Mouse (Mus musculus) heart, embryonic 10.5 days (tissue): ENCODE results near the gene Ccdc88c. TPM values are rescaled to one million over a fixed set of nuclear protein-coding genes. Genes with fewer than 3 reads are reported as not detected.

ENCODE experiments used
- DNase-seq: peaks from one replicate; pipeline ENCODE4 v3.0.0-alpha.2; 2017; ENCODE audit warnings: low spot score
- H3K27ac ChIP-seq: fragments of 300-500 bp; sonication (generic); 2 replicates; pipeline ENCODE4 v1.5.1; 2016; ENCODE audit warnings: mild to moderate bottlenecking
- H3K27me3 ChIP-seq: fragments of 300-500 bp; sonication (generic); 2 replicates; pipeline ENCODE4 v1.6.1; 2016; ENCODE audit warnings: mild to moderate bottlenecking; ENCODE audit not compliant: poor library complexity, insufficient read depth, severe bottlenecking
- H3K36me3 ChIP-seq: fragments of 300-500 bp; sonication (generic); 2 replicates; pipeline ENCODE4 v1.6.1; 2016; ENCODE audit warnings: mild to moderate bottlenecking, moderate library complexity
- H3K4me1 ChIP-seq: fragments of 300-500 bp; sonication (generic); 2 replicates; pipeline ENCODE4 v1.6.1; 2016; ENCODE audit warnings: mild to moderate bottlenecking
- H3K4me3 ChIP-seq: fragments of 300-500 bp; sonication (generic); 2 replicates; pipeline ENCODE4 v1.5.1; 2016; ENCODE audit warnings: mild to moderate bottlenecking, moderate library complexity
- H3K9me3 ChIP-seq: fragments of 300-500 bp; sonication (generic); 2 replicates; pipeline ENCODE4 v1.6.1; 2016; ENCODE audit warnings: mild to moderate bottlenecking, moderate library complexity
- WGBS: fragments of 180-500 bp; shearing (Covaris S2); methylation state at CpG from one replicate; pipeline ENCODE4 v1.1.7; 2016; 5-methylcytosine and 5-hydroxymethylcytosine counted together
- polyA plus RNA-seq: library from polyadenylated mRNA; unstranded; fragments of >200 nt; fragmentation: Nextera tagmentation; extraction: Ambion mirVana; gene quantifications from 2 replicates; pipeline ENCODE4 v1.2.1, GENCODE M21; 2016

The Ccdc88c gene
- polyA plus RNA-seq, 1 experiment from 2014 or later, result 4.4 TPM

DNA sequence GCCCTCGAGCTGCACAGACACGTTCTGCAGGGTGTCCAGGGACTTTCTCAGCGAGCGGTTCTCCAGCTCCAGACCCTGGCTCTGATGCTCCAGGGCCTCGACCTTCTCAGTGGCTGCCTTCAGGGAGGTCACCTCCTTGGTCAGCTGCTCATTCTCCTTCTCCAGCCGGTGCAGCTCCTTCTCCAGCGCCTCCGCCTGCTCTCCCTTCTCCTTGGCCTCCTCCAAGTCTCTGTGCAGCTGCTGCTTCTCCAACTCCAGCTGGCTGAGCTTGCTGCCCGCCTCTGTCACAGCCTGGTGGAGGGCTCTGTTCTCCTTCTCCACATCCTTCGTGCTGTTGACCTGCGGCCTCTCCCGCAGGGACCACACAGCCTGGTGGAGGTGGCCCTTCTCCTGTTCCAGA is 83.4 kb downstream of the Ccdc88c start:
- Histone ChIP-seq H3K4me1 (no peaks in the 10 kb centered on the region), H3K4me3 (no peak overlapping the region), H3K27ac (no peak overlapping the region), H3K27me3 (peaks cover 98% of the 10 kb centered on the region), H3K36me3 (peaks cover 18% of the 10 kb centered on the region), H3K9me3 (no peaks in the 10 kb centered on the region)
- 85% methylated on average over 12 of the region's 12 CpGs for WGBS
- no peak for DNase-seq

DNA sequence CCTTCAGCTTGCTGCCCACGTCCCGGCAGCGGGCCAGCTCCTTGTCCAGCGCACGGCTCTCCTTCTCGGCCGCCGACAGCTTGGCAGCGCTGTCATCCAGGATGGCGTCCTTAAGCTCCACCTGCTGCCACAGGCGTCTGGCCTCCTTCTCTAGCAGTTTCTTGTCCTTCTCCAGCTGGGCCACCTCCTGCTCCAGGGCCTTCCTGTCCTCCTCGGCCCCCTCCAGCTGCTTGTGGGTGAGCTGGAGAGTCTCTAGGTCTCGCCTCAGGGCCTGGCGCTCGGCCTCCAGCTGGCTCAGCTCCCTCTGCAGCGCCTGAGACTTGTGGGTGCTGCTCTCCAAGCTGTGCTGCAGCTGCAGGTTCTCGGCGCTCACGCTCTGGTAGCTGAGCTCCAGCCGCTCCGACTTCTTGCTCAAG is 83.9 kb downstream of the Ccdc88c start:
- H3K4me3 ChIP-seq, result no peak overlapping the region
- DNase-seq, result no peak
- H3K4me1 ChIP-seq, result 0 out of 2 replicates have a peak, but pooled peaks cover 1% of the 10 kb centered on the region
- no peaks in the 10 kb centered on the region for H3K9me3 ChIP-seq
- WGBS, result 94% methylated on average over 21 of the region's 21 CpGs
- peaks cover 98% of the 10 kb centered on the region for H3K27me3 ChIP-seq
- no peak overlapping the region for H3K27ac ChIP-seq
- H3K36me3 ChIP-seq, result peaks cover 18% of the 10 kb centered on the region

DNA sequence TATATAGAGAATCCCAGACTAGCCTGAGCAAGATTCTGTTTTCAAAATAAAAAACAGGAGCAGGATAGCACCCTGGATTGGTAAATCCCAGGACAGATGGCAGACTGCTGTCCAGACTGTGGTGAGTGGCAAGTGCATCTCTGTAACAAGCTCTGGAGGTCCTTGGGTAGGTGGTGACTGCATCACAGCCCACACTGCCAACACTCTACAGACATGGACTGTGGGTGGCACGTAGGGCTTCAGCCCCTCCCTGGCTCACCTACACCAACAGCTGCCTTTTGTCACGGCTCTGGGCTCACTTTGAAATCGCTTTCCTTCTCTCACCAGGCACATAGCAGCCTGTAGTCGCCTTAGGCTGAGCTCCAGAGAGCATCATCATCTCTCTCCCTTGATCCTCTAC is 85.7 kb downstream of the Ccdc88c start:
- Histone ChIP-seq H3K9me3 (no peaks in the 10 kb centered on the region), H3K27me3 (peaks cover 96% of the 10 kb centered on the region), H3K27ac (no peak overlapping the region), H3K36me3 (peaks cover 18% of the 10 kb centered on the region), H3K4me1 (0 out of 2 replicates have a peak, but pooled peaks cover 3% of the 10 kb centered on the region), H3K4me3 (no peak overlapping the region)
- 77% methylated on average over 4 of the region's 4 CpGs for WGBS
- no peak for DNase-seq

GRCm38 (mm10) chr12:100941361-100941760 is 87.5 kb downstream of the Ccdc88c start:
- WGBS, result 85% methylated on average over 3 of the region's 3 CpGs
- Histone ChIP-seq H3K4me3 (no peak overlapping the region), H3K4me1 (0 out of 2 replicates have a peak, but pooled peaks cover 3% of the 10 kb centered on the region), H3K27me3 (peaks cover 96% of the 10 kb centered on the region), H3K36me3 (0 out of 2 replicates have a peak, but pooled peaks cover 7% of the 10 kb centered on the region), H3K9me3 (no peaks in the 10 kb centered on the region), H3K27ac (no peak overlapping the region)
- DNase-seq, result no peak

GRCm38 (mm10) chr12:100937441-100938360 is 91.2 kb downstream of the Ccdc88c start:
- H3K27ac ChIP-seq, result no peak overlapping the region
- no peak for DNase-seq
- H3K4me1 ChIP-seq, result 0 out of 2 replicates have a peak, but pooled peaks cover 3% of the 10 kb centered on the region
- 82% methylated on average over 21 of the region's 21 CpGs for WGBS
- H3K9me3 ChIP-seq, result no peaks in the 10 kb centered on the region
- H3K36me3 ChIP-seq, result no peaks in the 10 kb centered on the region
- H3K27me3 ChIP-seq, result peaks cover 71% of the 10 kb centered on the region
- no peak overlapping the region for H3K4me3 ChIP-seq

DNA sequence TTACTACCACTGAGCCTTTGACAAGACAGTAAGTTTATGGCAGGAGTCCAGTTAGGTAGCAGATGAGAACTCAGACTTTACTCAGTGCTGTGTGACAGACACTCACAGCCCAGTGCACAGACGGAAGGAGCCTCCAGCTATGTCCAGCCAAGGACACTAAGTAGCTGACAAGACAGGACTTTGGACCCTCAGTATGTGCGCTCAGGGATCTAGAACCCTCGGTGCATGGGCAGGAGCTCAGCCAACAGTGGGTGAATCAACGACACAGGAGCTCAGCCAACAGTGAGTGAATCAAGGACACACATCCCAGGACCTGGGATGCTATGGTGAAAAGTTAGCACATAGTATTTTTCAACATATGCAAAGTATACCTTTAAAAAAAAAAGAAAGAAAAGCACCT is 92.1 kb downstream of the Ccdc88c start:
- H3K36me3 ChIP-seq, result no peaks in the 10 kb centered on the region
- WGBS, result 89% methylated on average over 4 of the region's 4 CpGs
- no peak overlapping the region for H3K4me3 ChIP-seq
- no peak for DNase-seq
- 0 out of 2 replicates have a peak, but pooled peaks cover 3% of the 10 kb centered on the region for H3K4me1 ChIP-seq
- no peaks in the 10 kb centered on the region for H3K9me3 ChIP-seq
- peaks cover 63% of the 10 kb centered on the region for H3K27me3 ChIP-seq
- no peak overlapping the region for H3K27ac ChIP-seq

DNA sequence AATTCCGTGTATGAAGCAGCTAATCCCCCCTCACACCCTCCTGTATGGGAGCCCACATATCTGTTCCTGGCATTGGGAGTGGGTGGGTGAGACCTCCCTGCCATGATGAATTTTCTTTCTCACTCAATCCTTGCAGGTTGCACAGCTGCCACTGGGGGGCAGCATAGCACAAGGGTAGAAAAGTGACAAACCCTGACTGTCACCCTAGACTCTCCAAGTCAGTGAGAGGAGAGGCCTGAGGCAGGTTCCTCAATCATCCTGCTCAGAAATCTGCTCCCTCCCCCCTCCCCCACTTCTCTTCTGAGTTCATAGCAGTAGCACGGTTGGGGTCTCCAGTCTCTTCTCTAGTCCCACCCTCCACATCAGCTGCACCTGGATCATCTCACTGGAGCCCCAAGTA is 92.7 kb downstream of the Ccdc88c start:
- Histone ChIP-seq H3K27me3 (peaks cover 57% of the 10 kb centered on the region), H3K9me3 (no peaks in the 10 kb centered on the region), H3K36me3 (no peaks in the 10 kb centered on the region), H3K27ac (no peak overlapping the region), H3K4me3 (no peak overlapping the region), H3K4me1 (0 out of 2 replicates have a peak, but pooled peaks cover 3% of the 10 kb centered on the region)
- peak; percentile 88 for DNase-seq
- 18% methylated on average over 2 of the region's 2 CpGs for WGBS

- no peaks in the 10 kb centered on the region for H3K9me3 ChIP-seq
- H3K36me3 ChIP-seq, result peaks cover 3% of the 10 kb centered on the region; the same call in 1 of the 2 replicates
- WGBS, result 68% methylated on average over 5 of the region's 5 CpGs
Observed at GRCm38 (mm10) chr12:100934796-100935195, 94.1 kb downstream of the Ccdc88c start.

GRCm38 (mm10) chr12:100931653-100932052 is 97.2 kb downstream of the Ccdc88c start:
- peaks cover 15% of the 10 kb centered on the region for H3K27me3 ChIP-seq
- no peak for DNase-seq
- no peak overlapping the region for H3K27ac ChIP-seq
- peaks cover 14% of the 10 kb centered on the region; the same call in 1 of the 2 replicates for H3K36me3 ChIP-seq
- no peak overlapping the region for H3K4me3 ChIP-seq
- H3K9me3 ChIP-seq, result no peaks in the 10 kb centered on the region
- H3K4me1 ChIP-seq, result no peaks in the 10 kb centered on the region
- WGBS, result 92% methylated on average over 14 of the region's 14 CpGs

More at GRCm38 (mm10) chr12:100934796-100935195, 94.1 kb downstream of the Ccdc88c start:
- 0 out of 2 replicates have a peak, but pooled peaks cover under 1% of the 10 kb centered on the region for H3K4me1 ChIP-seq
- no peak for DNase-seq
- no peak overlapping the region for H3K4me3 ChIP-seq
- no peak overlapping the region for H3K27ac ChIP-seq
- peaks cover 44% of the 10 kb centered on the region for H3K27me3 ChIP-seq

GRCm38 (mm10) chr12:100928286-100928685 is 100.6 kb downstream of the Ccdc88c start:
- no peaks in the 10 kb centered on the region; the same call in 1 of the 2 replicates for H3K27me3 ChIP-seq

GRCm38 (mm10) chr12:100925644-100926619 is 102.9 kb downstream of the Ccdc88c start:
- 68% methylated on average over 14 of the region's 14 CpGs for WGBS
- Histone ChIP-seq H3K4me1 (0 out of 2 replicates have a peak, but pooled peaks cover 3% of the 10 kb centered on the region), H3K9me3 (no peaks in the 10 kb centered on the region), H3K4me3 (no peak overlapping the region), H3K36me3 (peaks cover 14% of the 10 kb centered on the region; the same call in 1 of the 2 replicates), H3K27me3 (peaks cover 5% of the 10 kb centered on the region), H3K27ac (no peak overlapping the region)
- DNase-seq, result no peak

More at GRCm38 (mm10) chr12:100928286-100928685, 100.6 kb downstream of the Ccdc88c start:
- 89% methylated on average over 9 of the region's 9 CpGs for WGBS
- Histone ChIP-seq H3K4me1 (0 out of 2 replicates have a peak, but pooled peaks cover 3% of the 10 kb centered on the region), H3K27ac (no peak overlapping the region), H3K36me3 (peaks cover 14% of the 10 kb centered on the region; the same call in 1 of the 2 replicates), H3K4me3 (no peak overlapping the region), H3K9me3 (no peaks in the 10 kb centered on the region)
- DNase-seq, result no peak

DNA sequence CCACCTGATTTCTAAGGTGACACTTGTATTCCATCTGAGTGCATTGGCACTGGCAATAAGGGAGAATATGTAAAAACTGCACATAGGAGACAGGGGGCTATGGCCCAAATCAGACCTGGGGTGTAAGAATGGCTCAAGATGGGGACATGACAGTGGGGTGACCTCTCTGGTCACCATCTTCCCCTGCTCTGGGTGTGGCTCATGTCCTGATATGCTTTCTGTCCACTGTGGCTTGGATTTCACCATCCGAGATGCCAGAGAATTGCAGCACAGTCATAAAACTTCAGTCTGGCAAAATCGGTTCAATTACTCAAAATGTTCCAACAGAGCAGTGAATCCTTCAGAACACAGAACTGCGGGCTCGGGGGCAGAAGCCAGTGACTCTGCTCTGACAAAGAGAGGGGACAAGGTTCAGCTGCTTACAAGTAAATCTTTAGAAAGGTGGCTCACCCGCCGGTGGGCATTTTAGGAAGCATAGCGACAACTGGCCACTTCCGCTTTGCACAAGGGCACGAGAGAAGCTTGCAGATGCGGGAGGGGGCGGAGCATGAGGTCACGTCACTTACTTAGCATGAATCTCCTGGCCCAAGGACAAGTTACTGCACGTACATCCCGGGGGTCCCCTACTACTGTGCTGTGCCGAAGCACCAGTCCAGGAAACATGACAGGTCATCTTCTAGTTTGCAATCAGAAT is 104.1 kb downstream of the Ccdc88c start:
- H3K36me3 ChIP-seq, result peaks cover 12% of the 10 kb centered on the region; the same call in 1 of the 2 replicates
- 0 out of 2 replicates have a peak, but pooled peaks cover 3% of the 10 kb centered on the region for H3K4me1 ChIP-seq
- DNase-seq, result no peak
- H3K9me3 ChIP-seq, result no peaks in the 10 kb centered on the region
- H3K27me3 ChIP-seq, result peaks cover 5% of the 10 kb centered on the region
- H3K4me3 ChIP-seq, result no peak overlapping the region
- 82% methylated on average over 15 of the region's 15 CpGs for WGBS
- no peak overlapping the region for H3K27ac ChIP-seq
